Mouse (Mus musculus) brain, embryonic 14.5 days (tissue): ENCODE data around the gene Aqp5. TPM values are rescaled to one million over a fixed set of nuclear protein-coding genes. Genes with fewer than 3 reads are reported as not detected.

Experiments used
- DNase-seq: peaks from one replicate; pipeline ENCODE4 v3.0.0-alpha.2; 2011; ENCODE audit warnings: low read depth
- CTCF ChIP-seq: fragments of 200-500 bp; IDR thresholded peaks from 2 replicates; pipeline ENCODE4 v1.5.1; 2012; ENCODE audit warnings: inconsistent platforms, mild to moderate bottlenecking, moderate library complexity, borderline replicate concordance; ENCODE audit not compliant: insufficient read depth, insufficient read length; ENCODE audit errors: extremely low read depth
- POLR2A ChIP-seq: fragments of 200-500 bp; IDR thresholded peaks from 2 replicates; pipeline ENCODE4 v1.6.1; 2012; ENCODE audit warnings: mild to moderate bottlenecking, inconsistent platforms, borderline replicate concordance; ENCODE audit not compliant: poor library complexity, insufficient read depth, insufficient read length, severe bottlenecking; ENCODE audit errors: extremely low read depth
- polyA plus RNA-seq: library from polyadenylated mRNA; depleted of rRNA; stranded (reverse); fragments of >200 nt; gene quantifications from 2 replicates; pipeline ENCODE4 v1.2.3, GENCODE M21; 2012; rRNA removed

Gene Aqp5
- polyA plus RNA-seq, 1 experiment: 1.7 TPM

GRCm38 (mm10) chr15:99614753-99615152 lies 24.2 kb downstream of the Aqp5 start:
- TF ChIP-seq POLR2A (no peak), CTCF (no peak)

GRCm38 (mm10) chr15:99615246-99615645 lies 24.7 kb downstream of the Aqp5 start:
- TF ChIP-seq POLR2A: no peak
- no peak for TF ChIP-seq CTCF
- DNase-seq: peak; percentile 60

More at GRCm38 (mm10) chr15:99614753-99615152, 24.2 kb downstream of the Aqp5 start:
- DNase-seq: peak; percentile 74

GRCm38 (mm10) chr15:99618595-99618994 lies 28.0 kb downstream of the Aqp5 start:
- TF ChIP-seq CTCF (no peak), POLR2A (no peak)
- no peak for DNase-seq

- TF ChIP-seq POLR2A: no peak
- TF ChIP-seq CTCF: no peak
- DNase-seq: peak; percentile 76
These were observed 29.2 kb downstream of the Aqp5 start for GRCm38 (mm10) chr15:99619821-99620220.

GRCm38 (mm10) chr15:99622063-99622462 lies 31.5 kb downstream of the Aqp5 start:
- no peak for TF ChIP-seq POLR2A
- TF ChIP-seq CTCF: no peak
- DNase-seq: no peak

- TF ChIP-seq CTCF (peak; percentile 31; the same call in 1 of the 2 replicates), POLR2A (no peak)
- DNase-seq: no peak
These were observed 41.0 kb downstream of the Aqp5 start for GRCm38 (mm10) chr15:99631618-99632017.

GRCm38 (mm10) chr15:99634702-99635101 lies 44.1 kb downstream of the Aqp5 start:
- no peak for TF ChIP-seq POLR2A
- TF ChIP-seq CTCF: no peak
- DNase-seq: no peak

- DNase-seq: peak; percentile 62
- TF ChIP-seq POLR2A (no peak), CTCF (no peak)
These were observed 47.0 kb downstream of the Aqp5 start for GRCm38 (mm10) chr15:99637405-99638123.

GRCm38 (mm10) chr15:99638124-99638485 lies 47.5 kb downstream of the Aqp5 start:
- TF ChIP-seq CTCF: no peak
- TF ChIP-seq POLR2A: no peak
- DNase-seq: no peak

GRCm38 (mm10) chr15:99642622-99643021 lies 52.0 kb downstream of the Aqp5 start:
- DNase-seq: no peak
- TF ChIP-seq POLR2A: no peak
- TF ChIP-seq CTCF: no peak

- DNase-seq: no peak
- no peak for TF ChIP-seq POLR2A
- no peak for TF ChIP-seq CTCF
These were observed 53.2 kb downstream of the Aqp5 start for GRCm38 (mm10) chr15:99643832-99644231.

Other genes with a start within 250 kb of the Aqp5 start
- 27.4 and 30.1 TPM in 2 replicates for gene Fmnl3, start 220.3 kb upstream of the Aqp5 start, polyA plus RNA-seq
- 214 and 221 TPM in 2 replicates for gene Tmbim6, start 197.9 kb upstream of the Aqp5 start, polyA plus RNA-seq
- 18.6 and 29.0 TPM in 2 replicates for gene Nckap5l, start 133.0 kb upstream of the Aqp5 start, polyA plus RNA-seq
- gene Bcdin3d, start 116.1 kb upstream of the Aqp5 start, polyA plus RNA-seq: 15.1 and 15.2 TPM in 2 replicates
- gene Faim2, start 62.6 kb upstream of the Aqp5 start, polyA plus RNA-seq: 8.3 and 15.7 TPM in 2 replicates
- gene Aqp2, start 11.7 kb upstream of the Aqp5 start, polyA plus RNA-seq: 0.07 and 0.08 TPM in 2 replicates
- gene Aqp6, start 10.6 kb downstream of the Aqp5 start, polyA plus RNA-seq: 2.8 and 4.4 TPM in 2 replicates
- 83.0 and 118 TPM in 2 replicates for gene Racgap1, start 60.9 kb downstream of the Aqp5 start, polyA plus RNA-seq
- gene Asic1, start 79.6 kb downstream of the Aqp5 start, polyA plus RNA-seq: 81.2 and 114 TPM in 2 replicates
- 201 and 211 TPM in 2 replicates for gene Smarcd1, start 111.3 kb downstream of the Aqp5 start, polyA plus RNA-seq
- gene Gm17349, start 114.7 kb downstream of the Aqp5 start, polyA plus RNA-seq: 0.86 TPM in 1 of 2 replicates, not detected in the other
- 3.4 and 4.5 TPM in 2 replicates for gene Gpd1, start 126.7 kb downstream of the Aqp5 start, polyA plus RNA-seq
- gene Cox14, start 134.8 kb downstream of the Aqp5 start, polyA plus RNA-seq: 149 and 249 TPM in 2 replicates
- gene Cers5, start 182.1 kb downstream of the Aqp5 start, polyA plus RNA-seq: 61.1 and 69.4 TPM in 2 replicates